16 mouse cellular contexts compared by ENCODE assay signal in genomic region chr1:137023706-137024105, GRCm38 (mm10).
DNase-seq lines count a peak whose midpoint lies in the region.
"Had no signal": no experiment of that assay in that cellular context is flagged by ENCODE, and none has a peak within 500 bp of the region (broad histone marks: within the 10 kb centered on the region; RNA-seq: fewer than 3 reads in every experiment).

No protein-coding gene starts in this region.

- no peaks in the 10 kb centered on the region for H3K36me3 ChIP-seq in heart, embryonic 10.5 days
- H3K36me3 ChIP-seq: embryonic facial prominence, embryonic 10.5 days; embryonic facial prominence, embryonic 12.5 days; forebrain, embryonic 15.5 days had no signal

- H3K27me3 ChIP-seq in heart, embryonic 10.5 days (ENCODE audit: insufficient read depth, poor library complexity, severe bottlenecking): no peaks in the 10 kb centered on the region
- H3K27me3 ChIP-seq: embryonic facial prominence, embryonic 12.5 days; forebrain, embryonic 13.5 days; forebrain, embryonic 15.5 days had no signal

- no peaks in the 10 kb centered on the region for H3K4me1 ChIP-seq in heart, embryonic 10.5 days
- H3K4me1 ChIP-seq: embryonic facial prominence, embryonic 10.5 days; embryonic facial prominence, embryonic 12.5 days; forebrain, embryonic 13.5 days; forebrain, embryonic 15.5 days had no signal

- no peak overlapping the region for H3K27ac ChIP-seq in heart, embryonic 10.5 days
- H3K27ac ChIP-seq: embryonic facial prominence, embryonic 10.5 days; embryonic facial prominence, embryonic 12.5 days; forebrain, embryonic 13.5 days; forebrain, embryonic 15.5 days had no signal

- 84% methylated on average over 6 of the region's 6 CpGs for WGBS in heart, embryonic 10.5 days

- peak; percentile 5 to 32 for DNase-seq in adrenal gland, postnatal 36 days
- DNase-seq in adrenal gland, postnatal 25 days: no peak
- DNase-seq in heart, embryonic 10.5 days (ENCODE audit: low spot score): peak; percentile 24
- DNase-seq in heart, adult 18-20 months: no peak
- no peak for DNase-seq in right cerebral cortex, postnatal 14 days
- DNase-seq: adrenal gland, adult 8-10 months; cerebellum, adult 11-12 months; cerebellum, adult 2 months; cerebellum, adult 9-10 months; cerebellum, postnatal 10 days; cerebellum, postnatal 25 days; forebrain, postnatal 0 days had no signal

- no peaks in the 10 kb centered on the region for H3K9me3 ChIP-seq in heart, embryonic 10.5 days
- H3K9me3 ChIP-seq: embryonic facial prominence, embryonic 10.5 days; embryonic facial prominence, embryonic 12.5 days; forebrain, embryonic 13.5 days; forebrain, embryonic 15.5 days had no signal

- H3K4me3 ChIP-seq in heart, embryonic 10.5 days: no peak overlapping the region
- H3K4me3 ChIP-seq: embryonic facial prominence, embryonic 10.5 days; embryonic facial prominence, embryonic 12.5 days; forebrain, embryonic 13.5 days; forebrain, embryonic 15.5 days had no signal

Comparison
In these comparisons a context has a peak if more than half of its experiments do, and no peak if none do; other contexts are left out.
1. DNase-seq: peak in adrenal gland, postnatal 36 days (2 of 2) and heart, embryonic 10.5 days (single experiment); none in adrenal gland, postnatal 25 days (single experiment), heart, adult 18-20 months (0 of 2) and right cerebral cortex, postnatal 14 days (single experiment).